Comparison of ENCODE assay signal across 14 mouse cellular contexts in genomic region chr2:154764828-154765497, GRCm38 (mm10). TPM values are rescaled to one million over a fixed set of nuclear protein-coding genes. Genes with fewer than 3 reads are reported as not detected.
A peak's percentile ranks its signal among the peaks of the same experiment; 100 is the strongest.
DNase-seq lines count a peak whose midpoint lies in the region; ATAC-seq lines count a peak whose summit lies in the region.
"Had no signal": no experiment of that assay in that cellular context is flagged by ENCODE, and none has a peak within 500 bp of the region (broad histone marks: within the 10 kb centered on the region; RNA-seq: fewer than 3 reads in every experiment).

No protein-coding gene starts in this region.

- peak; percentile 89 for ATAC-seq in heart, embryonic 12.5 days (ENCODE audit: insufficient number of reproducible peaks, low FRiP score)
- peak; percentile 97 for ATAC-seq in liver, embryonic 12.5 days

- H3K9ac ChIP-seq in heart, embryonic 12.5 days = no peak overlapping the region
- peak overlapping the region; percentile 49 for H3K9ac ChIP-seq in liver, embryonic 12.5 days
- H3K9ac ChIP-seq: embryonic facial prominence, embryonic 15.5 days; hindbrain, embryonic 12.5 days; neural tube, embryonic 12.5 days had no signal

- H3K9me3 ChIP-seq in heart, embryonic 12.5 days (replicated peaks) = no peaks in the 10 kb centered on the region
- H3K9me3 ChIP-seq in liver, embryonic 12.5 days (replicated peaks) = no peaks in the 10 kb centered on the region
- H3K9me3 ChIP-seq: embryonic facial prominence, embryonic 15.5 days; neural tube, embryonic 12.5 days had no signal

- no peaks in the 10 kb centered on the region for H3K36me3 ChIP-seq in heart, embryonic 12.5 days
- no peaks in the 10 kb centered on the region for H3K36me3 ChIP-seq in liver, embryonic 12.5 days
- H3K36me3 ChIP-seq: embryonic facial prominence, embryonic 15.5 days; hindbrain, embryonic 12.5 days; neural tube, embryonic 12.5 days had no signal

- 0 out of 2 replicates have a peak overlapping the region, but pooled peaks have one; percentile 11 for H3K27ac ChIP-seq in heart, embryonic 12.5 days (ENCODE audit: poor library complexity, severe bottlenecking)
- peak overlapping the region; percentile 95 for H3K27ac ChIP-seq in liver, embryonic 12.5 days
- H3K27ac ChIP-seq: embryonic facial prominence, embryonic 15.5 days; hindbrain, embryonic 12.5 days; neural tube, embryonic 12.5 days had no signal

- no peak overlapping the region for H3K4me2 ChIP-seq in heart, embryonic 12.5 days
- peak overlapping the region; percentile 63 for H3K4me2 ChIP-seq in liver, embryonic 12.5 days
- H3K4me2 ChIP-seq: embryonic facial prominence, embryonic 15.5 days; hindbrain, embryonic 12.5 days; neural tube, embryonic 12.5 days had no signal

- peaks cover 14% of the 10 kb centered on the region for H3K4me1 ChIP-seq in heart, embryonic 12.5 days (replicated peaks)
- H3K4me1 ChIP-seq in liver, embryonic 12.5 days = peaks cover 61% of the 10 kb centered on the region
- H3K4me1 ChIP-seq: embryonic facial prominence, embryonic 15.5 days; neural tube, embryonic 12.5 days had no signal

- no peak overlapping the region for H3K4me3 ChIP-seq in heart, embryonic 12.5 days
- peak overlapping the region; percentile 24 for H3K4me3 ChIP-seq in liver, embryonic 12.5 days
- H3K4me3 ChIP-seq: embryonic facial prominence, embryonic 15.5 days; hindbrain, embryonic 12.5 days; neural tube, embryonic 12.5 days had no signal

- H3K27me3 ChIP-seq in heart, embryonic 12.5 days (replicated peaks) = no peaks in the 10 kb centered on the region
- H3K27me3 ChIP-seq in liver, embryonic 12.5 days (replicated peaks) = no peaks in the 10 kb centered on the region
- H3K27me3 ChIP-seq: embryonic facial prominence, embryonic 15.5 days; hindbrain, embryonic 12.5 days; neural tube, embryonic 12.5 days had no signal

- 71% methylated on average over 9 of the region's 9 CpGs for WGBS in heart, embryonic 12.5 days
- 63% methylated on average over 9 of the region's 9 CpGs for WGBS in liver, embryonic 12.5 days (ENCODE audit: insufficient replicate concordance)

- DNase-seq in heart, adult 9 months (ENCODE audit: low spot score in 2 of 2) = no peak
- peak; percentile 29 for DNase-seq in retina, adult 2 months (ENCODE audit: low read depth, low spot score)
- no peak for DNase-seq in retina, embryonic 14.5 days (ENCODE audit: low spot score)
- DNase-seq in right cerebral cortex, postnatal 4 days = no peak
- no peak for DNase-seq in gastrocnemius, postnatal 10 days
- DNase-seq in testis, postnatal 14 days (ENCODE audit: low spot score) = no peak
- DNase-seq: cerebellum, adult 18-20 months had no signal

RNA-seq across cellular contexts. Expression of gene Gm14214, which starts 4.9 kb away (rescaled TPM):
- not detected in 2 replicates for polyA plus RNA-seq in heart, embryonic 12.5 days (2016; fragmentation: Nextera tagmentation; extraction: Ambion mirVana)
- not detected in 2 replicates for polyA plus RNA-seq in liver, embryonic 12.5 days (2016; fragmentation: Nextera tagmentation; extraction: Ambion mirVana)
- total RNA-seq in gastrocnemius, postnatal 10 days (2021) = not detected
- total RNA-seq: gastrocnemius, adult 18-20 months; layer of hippocampus, postnatal 25 days had no signal
- polyA plus RNA-seq: embryonic facial prominence, embryonic 15.5 days; hindbrain, embryonic 12.5 days; neural tube, embryonic 12.5 days had no signal

RNA-seq across cellular contexts. Expression of gene Raly, which starts 25.9 kb away (rescaled TPM):
- polyA plus RNA-seq in heart, embryonic 12.5 days (2016; fragmentation: Nextera tagmentation; extraction: Ambion mirVana) = 27.2 and 29.8 TPM in 2 replicates
- polyA plus RNA-seq in liver, embryonic 12.5 days (2016; fragmentation: Nextera tagmentation; extraction: Ambion mirVana) = 29.6 and 37.1 TPM in 2 replicates
- total RNA-seq in gastrocnemius, postnatal 10 days (2021) = 100 to 1,000 TPM; 129 to 134 TPM

RNA-seq across cellular contexts. Expression of gene a, which starts 26.2 kb away (rescaled TPM):
- polyA plus RNA-seq in heart, embryonic 12.5 days (2016; fragmentation: Nextera tagmentation; extraction: Ambion mirVana) = not detected in 2 replicates
- polyA plus RNA-seq in liver, embryonic 12.5 days (2016; fragmentation: Nextera tagmentation; extraction: Ambion mirVana) = 0.29 and 0.36 TPM in 2 replicates
- total RNA-seq in gastrocnemius, postnatal 10 days (2021) = not detected
- total RNA-seq: gastrocnemius, adult 18-20 months; layer of hippocampus, postnatal 25 days had no signal
- polyA plus RNA-seq: neural tube, embryonic 12.5 days had no signal
